Mouse (Mus musculus): Measurements from ENCODE around the gene Rnase2a.

- TF ChIP-seq POLR2A (IDR thresholded peaks at IDR 0.05; ENCODE audit: low read depth, low read length) = no peak
- no peak for TF ChIP-seq CTCF (IDR thresholded peaks at IDR 0.05; ENCODE audit: borderline replicate concordance, insufficient read depth, low read length)
These were observed at the start of gene Rnase2a for GRCm38 (mm10) chr14:51256041-51256440.

Measured in embryonic fibroblast, embryonic 13.5 days (primary cell).